Mouse (Mus musculus): ENCODE results near the gene Baz1b.

- TF ChIP-seq GATA1 (IDR thresholded peaks at IDR 0.05; ENCODE audit: low read length): no peak
- TF ChIP-seq TAL1 (IDR thresholded peaks at IDR 0.05; ENCODE audit: low read length): no peak
Measured at GRCm38 (mm10) chr5:135286926-135287325, 99.9 kb downstream of the Baz1b start.

Measured in erythroblast, embryonic 14.5 days (primary cell).